Mouse (Mus musculus) CH12.LX (cell line): ENCODE measurements around the gene Phpt1. TPM values are rescaled to one million over a fixed set of nuclear protein-coding genes. Genes with fewer than 3 reads are reported as not detected.

Source experiments
- DNase-seq: peaks from one replicate; pipeline ENCODE4 v3.0.0-alpha.2; 2013; ENCODE audit errors: extremely low read depth
- H3K27ac ChIP-seq: 2 replicates; pipeline ENCODE4 v1.5.1; 2012; ENCODE audit warnings: low read depth, mild to moderate bottlenecking, control low read depth, moderate library complexity; ENCODE audit not compliant: insufficient read depth
- H3K27me3 ChIP-seq: replicated peaks from 2 replicates; pipeline ENCODE3; 2012; ENCODE audit warnings: inconsistent platforms
- H3K36me3 ChIP-seq, 2 experiments: replicated peaks in 1 of 2; 2 replicates each; pipeline versions ENCODE3 to v1.6.1; 2012; ENCODE audit warnings: inconsistent platforms in 1 of 2, low read length in 1 of 2, mild to moderate bottlenecking in 1 of 2, mixed read lengths in 1 of 2, moderate library complexity in 1 of 2; ENCODE audit not compliant: control insufficient read depth in 1 of 2, insufficient read depth in 1 of 2
- H3K4me1 ChIP-seq, 2 experiments: 2 replicates each; pipeline ENCODE4 v1.6.1; 2012; ENCODE audit warnings: inconsistent platforms in 1 of 2, moderate library complexity in 1 of 2; ENCODE audit not compliant: insufficient read depth in 2 of 2, control insufficient read depth in 1 of 2
- H3K4me2 ChIP-seq: 2 replicates; pipeline ENCODE4 v1.6.1; 2012; ENCODE audit warnings: low read depth, mild to moderate bottlenecking, control low read depth; ENCODE audit not compliant: poor library complexity, insufficient read depth, severe bottlenecking
- H3K4me3 ChIP-seq, 3 experiments: fragments of 150-350 bp in 1 of 3; sonication (generic) in 1 of 3; replicated peaks in 1 of 3; 2 replicates each; pipeline versions ENCODE3 to v1.5.1; 2011 to 2012; ENCODE audit warnings: low read depth in 2 of 3, low read length in 2 of 3, mild to moderate bottlenecking in 2 of 3, moderate library complexity in 2 of 3, control low read depth in 1 of 3, improper control_type of control experiment in 1 of 3, inconsistent platforms in 1 of 3, mixed read lengths in 1 of 3; ENCODE audit not compliant: poor library complexity in 1 of 3
- H3K79me2 ChIP-seq: replicated peaks from 2 replicates; pipeline ENCODE4 v1.6.1; 2012; ENCODE audit warnings: mild to moderate bottlenecking, moderate library complexity; ENCODE audit not compliant: control insufficient read depth, poor library complexity, insufficient read depth, severe bottlenecking; ENCODE audit errors: extremely low read depth
- H3K9ac ChIP-seq: 2 replicates; pipeline ENCODE4 v1.6.1; 2012; ENCODE audit warnings: low read depth, mild to moderate bottlenecking, control low read depth, moderate library complexity; ENCODE audit not compliant: insufficient read depth
- H3K9me3 ChIP-seq: replicated peaks from 2 replicates; pipeline ENCODE3; 2012; ENCODE audit warnings: low read length, inconsistent platforms, mixed read lengths
- BHLHE40 ChIP-seq: IDR thresholded peaks from 2 replicates; pipeline ENCODE4 v1.6.1; 2011; ENCODE audit warnings: mild to moderate bottlenecking, low read depth, low read length, improper control_type of control experiment
- CHD1 ChIP-seq: IDR thresholded peaks from 2 replicates; pipeline ENCODE4 v1.6.1; 2012; ENCODE audit warnings: low read depth, low read length, improper control_type of control experiment, inconsistent platforms
- CHD2 ChIP-seq: IDR thresholded peaks from 2 replicates; pipeline ENCODE4 v1.6.1; 2011; ENCODE audit warnings: low read length, improper control_type of control experiment
- E2F4 ChIP-seq: IDR thresholded peaks from 2 replicates; pipeline ENCODE4 v1.6.1; 2011; ENCODE audit warnings: low read depth, low read length, improper control_type of control experiment; ENCODE audit not compliant: insufficient replicate concordance
- ETS1 ChIP-seq: conservative IDR thresholded peaks from 2 replicates; pipeline ENCODE4 v1.6.1; 2012; ENCODE audit warnings: low read depth, mild to moderate bottlenecking, inconsistent platforms, low read length, improper control_type of control experiment, moderate library complexity
- GABPA ChIP-seq: IDR thresholded peaks from 2 replicates; pipeline ENCODE4 v1.6.1; 2012; ENCODE audit warnings: low read depth, low read length, improper control_type of control experiment, inconsistent platforms; ENCODE audit not compliant: insufficient replicate concordance
- HCFC1 ChIP-seq: IDR thresholded peaks from 2 replicates; pipeline ENCODE4 v1.6.1; 2012; ENCODE audit warnings: low read depth, mild to moderate bottlenecking, inconsistent platforms, low read length, improper control_type of control experiment
- IRF4 ChIP-seq: IDR thresholded peaks from 2 replicates; pipeline ENCODE4 v1.6.1; 2014; ENCODE audit warnings: low read depth, mild to moderate bottlenecking, inconsistent platforms, low read length, improper control_type of control experiment
- KAT2A ChIP-seq: IDR thresholded peaks from 2 replicates; pipeline ENCODE4 v1.6.1; 2012; ENCODE audit warnings: low read length, improper control_type of control experiment, inconsistent platforms; ENCODE audit not compliant: insufficient replicate concordance
- MAX ChIP-seq: IDR thresholded peaks from 2 replicates; pipeline ENCODE4 v1.6.1; 2011; ENCODE audit warnings: low read length, improper control_type of control experiment
- MEF2A ChIP-seq: IDR thresholded peaks from 2 replicates; pipeline ENCODE4 v1.6.1; 2014; ENCODE audit warnings: low read depth, mild to moderate bottlenecking, inconsistent platforms, low read length, improper control_type of control experiment, borderline replicate concordance
- MXI1 ChIP-seq: IDR thresholded peaks from 2 replicates; pipeline ENCODE4 v1.6.1; 2011; ENCODE audit warnings: mild to moderate bottlenecking, low read depth, low read length, improper control_type of control experiment
- MYC ChIP-seq: IDR thresholded peaks from 2 replicates; pipeline ENCODE4 v1.6.1; 2011; ENCODE audit warnings: low read depth, mild to moderate bottlenecking, improper control_type of control experiment, low read length
- NELFE ChIP-seq: IDR thresholded peaks from 2 replicates; pipeline ENCODE4 v1.6.1; 2011; ENCODE audit warnings: low read depth, low read length, improper control_type of control experiment
- SIN3A ChIP-seq: IDR thresholded peaks from 2 replicates; pipeline ENCODE4 v1.6.1; 2012; ENCODE audit warnings: low read length, improper control_type of control experiment, inconsistent platforms
- TBP ChIP-seq: conservative IDR thresholded peaks from 2 replicates; pipeline ENCODE4 v1.6.1; 2011; ENCODE audit warnings: low read depth, low read length, improper control_type of control experiment
- TCF12 ChIP-seq: IDR thresholded peaks from 2 replicates; pipeline ENCODE4 v1.6.1; 2014; ENCODE audit warnings: low read depth, mild to moderate bottlenecking, inconsistent platforms, low read length, improper control_type of control experiment
- UBTF ChIP-seq: IDR thresholded peaks from 2 replicates; pipeline ENCODE4 v1.6.1; 2012; ENCODE audit warnings: low read depth, mild to moderate bottlenecking, inconsistent platforms, low read length, improper control_type of control experiment, moderate library complexity
- USF2 ChIP-seq: conservative IDR thresholded peaks from 2 replicates; pipeline ENCODE4 v1.6.1; 2011; ENCODE audit warnings: low read depth, low read length, improper control_type of control experiment
- dilution Hi-C: fragments of 300-500 bp; cut with MboI; formaldehyde crosslinking; loops from 2 replicates; pipeline ENCODE4 v1.14.3; 2020; ENCODE audit warnings: low sequenced_read_pairs; ENCODE audit not compliant: extremely low pct_unique_long_range_greater_than_20kb, extremely low pct_ligation_motif_present
- in situ Hi-C: fragments of 300-500 bp; cut with MboI; formaldehyde crosslinking; loops from 3 replicates; pipeline ENCODE4 v1.14.3; 2019; ENCODE audit warnings: low sequenced_read_pairs, low pct_ligation_motif_present, low pct_unique_long_range_greater_than_20kb, mixed read lengths
- polyA plus RNA-seq: library from polyadenylated mRNA; unstranded; fragments of >175 nt; gene quantifications from 2 replicates; pipeline ENCODE4 v1.2.1, GENCODE M21; 2012; ENCODE audit warnings: low read depth; ENCODE audit not compliant: insufficient read length
- total RNA-seq, 2 experiments: library from RNA; depleted of rRNA; stranded (reverse); fragments of 300-350 nt in 1 of 2; fragments of >200 nt in 1 of 2; gene quantifications; 2 replicates each; pipeline ENCODE4 v1.2.3; 2012 to 2014

Gene Phpt1
- total and polyA plus RNA-seq, 3 experiments = 37.9 to 66.9 (median 46.6) TPM

DNA sequence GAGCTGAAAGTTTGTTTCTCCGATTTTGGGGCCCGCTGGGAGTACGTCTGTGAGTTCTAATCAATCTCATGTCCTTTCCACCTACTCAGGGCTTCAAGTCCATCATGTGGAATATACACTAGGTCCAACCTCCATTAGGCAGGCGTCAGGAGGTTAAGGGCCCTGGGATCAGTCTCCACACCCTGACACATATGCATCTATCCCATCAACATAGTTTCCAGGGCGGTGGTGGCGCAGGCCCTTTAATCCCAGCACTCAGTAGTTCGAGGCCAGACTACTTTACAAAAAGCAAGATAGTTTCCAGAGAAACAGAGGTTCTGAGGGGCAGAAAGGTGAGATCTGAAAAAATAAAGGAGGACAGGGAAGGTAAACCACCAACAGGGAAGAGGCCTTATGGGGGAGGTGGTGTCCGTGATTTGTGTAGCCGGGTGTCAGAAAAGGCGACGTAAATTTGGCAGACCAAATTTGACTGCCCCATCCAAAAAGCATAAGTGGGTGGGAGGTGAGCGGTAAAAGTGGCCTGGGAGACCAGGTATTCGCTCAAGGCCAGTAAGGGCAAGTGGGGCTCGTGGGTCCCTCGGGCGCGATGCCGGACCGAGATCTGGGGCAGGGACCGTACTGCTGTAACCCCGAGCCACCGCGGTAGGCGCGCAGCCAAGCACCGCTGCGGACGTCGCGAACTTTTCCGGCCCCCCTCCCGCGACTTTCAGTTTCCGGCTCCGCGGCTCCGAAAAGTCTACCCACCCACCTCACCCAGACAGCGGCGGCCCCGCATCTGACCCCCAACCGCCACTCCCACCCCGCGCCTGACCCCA lies 28.8 kb downstream of the Phpt1 start:
- H3K79me2 ChIP-seq = peaks cover 51% of the 10 kb centered on the region
- H3K4me3 ChIP-seq = peak overlapping the region; percentile 79 to 96 (median 88)
- peak overlapping the region; percentile 95 for H3K4me2 ChIP-seq
- H3K9me3 ChIP-seq = no peaks in the 10 kb centered on the region
- peak overlapping the region; percentile 64 for H3K27ac ChIP-seq
- H3K4me1 ChIP-seq = peaks cover 50 to 76% of the 10 kb centered on the region in 2 experiments
- peak; percentile 46 for DNase-seq
- dilution Hi-C loops = no loop called here
- H3K27me3 ChIP-seq = no peaks in the 10 kb centered on the region
- peaks cover 9 to 30% of the 10 kb centered on the region in 2 experiments for H3K36me3 ChIP-seq
- TF ChIP-seq CHD2 (peak; percentile 24; the same call in 1 of the 2 replicates), CHD1 (peak; percentile 64), UBTF (0 out of 2 replicates have a peak, but pooled peaks have one; percentile 72), KAT2A (no peak), USF2 (no peak), E2F4 (peak; percentile 11; the same call in 1 of the 2 replicates), MAX (peak; percentile 32; the same call in 1 of the 2 replicates), MXI1 (peak; percentile 59), IRF4 (peak; percentile 45; the same call in 1 of the 2 replicates), TCF12 (peak; percentile 21; the same call in 1 of the 2 replicates), HCFC1 (no peak)
- in situ Hi-C loops = no loop called here
- peak overlapping the region; percentile 77 for H3K9ac ChIP-seq

DNA sequence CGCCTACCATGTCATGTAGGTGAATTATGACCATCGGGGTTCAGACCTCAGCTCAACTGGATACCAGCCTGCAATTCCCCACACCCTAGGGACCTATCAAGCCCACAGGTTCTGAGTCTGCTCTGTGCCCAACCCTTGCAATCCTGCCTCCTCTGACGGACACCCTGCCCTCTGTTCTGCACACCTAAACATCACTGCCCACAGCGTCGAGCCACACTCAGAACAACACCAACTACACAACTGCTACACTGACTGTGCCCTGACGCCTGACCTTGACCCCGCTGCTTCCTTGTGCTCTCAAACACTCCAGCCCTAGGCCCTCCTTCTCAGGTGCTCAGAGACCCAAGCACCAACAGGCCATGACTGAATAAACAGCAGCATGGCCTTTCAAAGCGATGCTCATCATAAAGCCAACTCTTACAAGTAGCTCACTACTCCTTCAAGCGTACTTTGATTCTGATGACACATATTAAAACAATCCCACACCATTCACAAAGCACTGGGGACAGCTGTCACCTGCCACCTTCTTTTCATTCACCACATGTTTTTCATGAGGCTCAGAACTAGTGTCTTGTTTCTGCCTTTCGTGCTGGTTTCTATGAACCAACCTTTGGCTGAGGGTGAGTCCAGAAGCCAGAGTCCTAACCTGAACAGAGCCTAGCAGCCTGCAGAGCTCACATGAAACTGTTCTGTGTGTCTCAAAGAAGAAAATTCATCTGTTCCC lies 33.2 kb downstream of the Phpt1 start:
- no peak for DNase-seq
- H3K4me2 ChIP-seq = no peak overlapping the region; the same call in 1 of the 2 replicates
- peak overlapping the region in 1 of 3 experiments; percentile 17 for H3K4me3 ChIP-seq
- no peak overlapping the region for H3K9ac ChIP-seq
- H3K36me3 ChIP-seq = peaks cover 21 to 67% of the 10 kb centered on the region in 2 experiments
- peaks cover 36 to 84% of the 10 kb centered on the region in 2 experiments for H3K4me1 ChIP-seq
- H3K27ac ChIP-seq = peak overlapping the region; percentile 18; the same call in 1 of the 2 replicates
- no peaks in the 10 kb centered on the region for H3K27me3 ChIP-seq
- dilution Hi-C loops (no loop called here), in situ Hi-C loops (no loop called here)
- H3K9me3 ChIP-seq = no peaks in the 10 kb centered on the region
- TF ChIP-seq MYC (0 out of 2 replicates have a peak, but pooled peaks have one; percentile 26), SIN3A (peak; percentile 40; the same call in 1 of the 2 replicates), E2F4 (no peak), TBP (no peak), ETS1 (peak; percentile 26; the same call in 1 of the 2 replicates), NELFE (no peak), GABPA (no peak), TCF12 (0 out of 2 replicates have a peak, but pooled peaks have one; percentile 29), MXI1 (0 out of 2 replicates have a peak, but pooled peaks have one; percentile 37), MEF2A (no peak), BHLHE40 (peak; percentile 49; the same call in 1 of the 2 replicates)
- H3K79me2 ChIP-seq = peaks cover 78% of the 10 kb centered on the region
